Mouse (Mus musculus) embryonic facial prominence, embryonic 15.5 days (tissue): ENCODE results near the gene Ino80e. TPM values are rescaled to one million over a fixed set of nuclear protein-coding genes. Genes with fewer than 3 reads are reported as not detected.

Experiments
- ATAC-seq: fragments of 200-750 bp; cut with Nextera tagmentation; 2 replicates; pipeline ENCODE4 v1.8.0; 2017; ENCODE audit warnings: low read depth, moderate TSS enrichment; ENCODE audit not compliant: insufficient number of reproducible peaks, low FRiP score, low TSS enrichment
- H3K27ac ChIP-seq: fragments of 300-500 bp; sonication (generic); replicated peaks from 2 replicates; pipeline ENCODE4 v1.5.1; 2015; ENCODE audit warnings: mild to moderate bottlenecking, inconsistent platforms
- H3K27me3 ChIP-seq: fragments of 300-500 bp; sonication (generic); 2 replicates; pipeline ENCODE4 v1.6.1; 2015; ENCODE audit warnings: inconsistent platforms
- H3K36me3 ChIP-seq: fragments of 300-500 bp; sonication (generic); 2 replicates; pipeline ENCODE4 v1.6.1; 2015; ENCODE audit warnings: mild to moderate bottlenecking, inconsistent platforms
- H3K4me1 ChIP-seq: fragments of 300-500 bp; sonication (generic); 2 replicates; pipeline ENCODE4 v1.6.1; 2015; ENCODE audit warnings: inconsistent platforms
- H3K4me2 ChIP-seq: fragments of 300-500 bp; sonication (generic); replicated peaks from 2 replicates; pipeline ENCODE4 v1.6.1; 2015; ENCODE audit warnings: mild to moderate bottlenecking, inconsistent platforms
- H3K4me3 ChIP-seq: fragments of 300-500 bp; sonication (generic); replicated peaks from 2 replicates; pipeline ENCODE4 v1.5.1; 2015; ENCODE audit warnings: mild to moderate bottlenecking, inconsistent platforms
- H3K9ac ChIP-seq: fragments of 300-500 bp; sonication (generic); 2 replicates; pipeline ENCODE4 v1.6.1; 2015; ENCODE audit warnings: inconsistent platforms
- H3K9me3 ChIP-seq: fragments of 300-500 bp; sonication (generic); replicated peaks from 2 replicates; pipeline ENCODE4 v1.6.1; 2016; ENCODE audit warnings: inconsistent platforms
- WGBS: fragments of 180-500 bp; shearing (Covaris S2); methylation state at CpG from one replicate; pipeline ENCODE4 v1.1.7; 2015; 5-methylcytosine and 5-hydroxymethylcytosine counted together
- polyA plus RNA-seq: library from polyadenylated mRNA; unstranded; fragments of >200 nt; fragmentation: Nextera tagmentation; extraction: Ambion mirVana; gene quantifications from 2 replicates; pipeline ENCODE4 v1.2.1, GENCODE M21; 2015

Ino80e gene
- polyA plus RNA-seq, 1 experiment from 2014 or later = 92.0 TPM

GRCm38 (mm10) chr7:126853454-126853853, 8.7 kb downstream of the Ino80e start:
- peaks cover 66% of the 10 kb centered on the region for H3K36me3 ChIP-seq
- H3K4me1 ChIP-seq = peaks cover 11% of the 10 kb centered on the region; the same call in 1 of the 2 replicates
- H3K4me2 ChIP-seq = no peak overlapping the region
- peaks cover 15% of the 10 kb centered on the region for H3K27me3 ChIP-seq
- 86% methylated on average over 5 of the region's 5 CpGs for WGBS
- no peak overlapping the region for H3K27ac ChIP-seq
- no peak for ATAC-seq
- H3K9ac ChIP-seq = no peak overlapping the region
- no peaks in the 10 kb centered on the region for H3K9me3 ChIP-seq
- H3K4me3 ChIP-seq = no peak overlapping the region

- peaks cover 24% of the 10 kb centered on the region for H3K4me1 ChIP-seq
- H3K4me3 ChIP-seq = no peak overlapping the region
- peaks cover 46% of the 10 kb centered on the region for H3K36me3 ChIP-seq
- 28% methylated on average over 12 of the region's 12 CpGs for WGBS
- H3K9ac ChIP-seq = no peak overlapping the region
- ATAC-seq = no peak
- H3K9me3 ChIP-seq = no peaks in the 10 kb centered on the region
- peaks cover 27% of the 10 kb centered on the region for H3K27me3 ChIP-seq
- H3K4me2 ChIP-seq = no peak overlapping the region
- H3K27ac ChIP-seq = no peak overlapping the region
These were observed 11.0 kb downstream of the Ino80e start for GRCm38 (mm10) chr7:126851192-126851591.

- no peak overlapping the region for H3K4me2 ChIP-seq
- H3K9ac ChIP-seq = no peak overlapping the region
- H3K4me1 ChIP-seq = peaks cover 24% of the 10 kb centered on the region
- peaks cover 36% of the 10 kb centered on the region for H3K36me3 ChIP-seq
- WGBS = 87% methylated on average over 6 of the region's 6 CpGs
- no peak for ATAC-seq
- H3K27me3 ChIP-seq = peaks cover 27% of the 10 kb centered on the region
- H3K9me3 ChIP-seq = no peaks in the 10 kb centered on the region
- no peak overlapping the region for H3K4me3 ChIP-seq
- no peak overlapping the region for H3K27ac ChIP-seq
These were observed 12.0 kb downstream of the Ino80e start for GRCm38 (mm10) chr7:126850161-126850560.

- H3K36me3 ChIP-seq = peaks cover 22% of the 10 kb centered on the region
- no peak overlapping the region for H3K27ac ChIP-seq
- 0 out of 2 replicates have a peak overlapping the region, but pooled peaks have one; percentile 51 for H3K4me3 ChIP-seq
- WGBS = 18% methylated on average over 10 of the region's 10 CpGs
- H3K9me3 ChIP-seq = no peaks in the 10 kb centered on the region
- H3K4me2 ChIP-seq = peak overlapping the region; percentile 97
- H3K9ac ChIP-seq = no peak overlapping the region
- H3K4me1 ChIP-seq = peaks cover 24% of the 10 kb centered on the region
- no peak for ATAC-seq
- H3K27me3 ChIP-seq = peaks cover 27% of the 10 kb centered on the region
These were observed 13.4 kb downstream of the Ino80e start for GRCm38 (mm10) chr7:126848794-126849193.

DNA sequence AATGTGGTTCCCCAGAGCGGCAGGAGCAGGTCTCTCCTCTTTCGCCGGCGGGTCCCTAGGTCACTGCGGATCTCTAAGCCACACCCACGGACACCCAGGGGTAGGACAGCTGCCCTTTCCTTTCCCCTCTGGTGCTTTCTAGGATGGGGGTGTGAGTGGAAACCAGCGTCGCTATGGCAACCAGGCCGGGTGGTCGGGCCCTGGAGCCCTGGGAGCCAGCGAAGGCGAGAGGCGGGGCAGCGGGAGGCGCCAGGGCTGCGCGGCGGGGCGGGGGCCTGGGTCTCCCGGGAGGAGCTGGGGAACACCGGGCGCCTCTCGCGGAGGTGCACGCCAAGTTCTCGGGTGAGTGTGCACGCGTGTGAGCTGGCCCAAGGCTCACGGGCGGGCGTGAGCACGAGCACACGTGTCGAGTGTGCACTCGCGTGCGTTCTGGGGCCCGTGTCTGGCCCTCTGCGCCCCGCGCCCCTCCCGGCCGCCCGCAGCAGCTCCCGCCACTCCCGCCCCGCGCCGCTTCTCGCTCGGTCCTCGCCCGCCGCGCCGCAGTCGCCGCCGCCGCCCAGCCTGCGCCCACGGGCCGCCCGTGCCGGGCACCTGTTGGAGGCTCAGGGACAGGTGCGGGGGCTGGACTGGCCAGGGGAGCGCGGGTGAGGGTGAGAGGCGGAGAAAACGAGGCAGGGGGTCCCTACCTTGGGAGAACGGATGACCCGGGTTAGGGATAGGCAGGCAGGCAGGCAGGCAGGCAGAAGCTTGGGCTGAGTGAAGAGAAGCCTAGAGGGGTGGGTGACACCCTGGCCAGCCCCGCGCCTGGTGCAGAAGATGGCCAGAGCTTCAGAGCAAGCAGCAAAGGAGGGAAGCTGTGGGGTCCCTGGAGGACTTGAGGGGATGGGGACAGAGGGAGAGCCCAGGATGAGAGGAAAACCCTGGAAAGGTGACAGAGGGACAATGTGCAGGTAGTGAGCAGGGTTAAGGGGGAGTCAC, 14.5 kb downstream of the Ino80e start:
- Histone ChIP-seq H3K4me2 (peak overlapping the region; percentile 97), H3K9me3 (no peaks in the 10 kb centered on the region), H3K27ac (no peak overlapping the region), H3K27me3 (peaks cover 31% of the 10 kb centered on the region), H3K9ac (peak overlapping the region; percentile 34), H3K4me1 (peaks cover 24% of the 10 kb centered on the region), H3K36me3 (peaks cover 11% of the 10 kb centered on the region; the same call in 1 of the 2 replicates), H3K4me3 (peak overlapping the region; percentile 51)
- WGBS = 1% methylated on average over 62 of the region's 74 CpGs
- ATAC-seq = peak; percentile 17; the same call in 1 of the 2 replicates

DNA sequence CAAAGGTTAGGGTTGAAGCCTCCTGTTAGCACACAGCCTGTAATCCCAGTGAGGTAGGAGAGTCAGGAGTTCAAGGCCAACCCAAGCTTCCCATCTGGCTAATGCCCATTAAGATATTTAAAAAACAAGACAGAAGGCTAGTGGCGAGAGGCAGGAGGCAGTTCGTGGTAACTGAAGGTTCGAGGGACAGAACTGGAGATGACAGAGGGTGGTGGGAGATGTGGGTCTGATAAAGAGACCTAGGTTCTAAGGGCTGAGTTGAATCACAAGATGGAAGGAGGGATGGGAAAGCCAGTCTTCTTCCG, 15.1 kb downstream of the Ino80e start, which contains the start of gene Doc2a:
Doc2a (plus strand) TSS at position 301 of the 305 bp plus-strand sequence.
- H3K9ac ChIP-seq = peak within 1 kb of the TSS; percentile 34
- H3K36me3 ChIP-seq = peaks cover 5% of the 10 kb centered on the region; the same call in 1 of the 2 replicates
- no peak within 1 kb of the TSS for H3K27ac ChIP-seq
- H3K4me2 ChIP-seq = peak within 1 kb of the TSS; percentile 97
- peaks cover 24% of the 10 kb centered on the region for H3K4me1 ChIP-seq
- 22% methylated on average over 4 of the region's 4 CpGs for WGBS
- peaks cover 31% of the 10 kb centered on the region for H3K27me3 ChIP-seq
- no peak for ATAC-seq
- H3K4me3 ChIP-seq = peak within 1 kb of the TSS; percentile 51
- H3K9me3 ChIP-seq = no peaks in the 10 kb centered on the region

- no peak for ATAC-seq
- Histone ChIP-seq H3K27me3 (peaks cover 31% of the 10 kb centered on the region), H3K4me2 (no peak overlapping the region), H3K36me3 (no peaks in the 10 kb centered on the region), H3K4me3 (no peak overlapping the region), H3K9me3 (no peaks in the 10 kb centered on the region), H3K4me1 (peaks cover 19% of the 10 kb centered on the region), H3K27ac (no peak overlapping the region), H3K9ac (no peak overlapping the region)
- WGBS = 82% methylated on average over 2 of the region's 2 CpGs
These were observed 16.7 kb downstream of the Ino80e start for GRCm38 (mm10) chr7:126845516-126845915.

- Histone ChIP-seq H3K27ac (no peak overlapping the region), H3K4me2 (no peak overlapping the region), H3K9me3 (no peaks in the 10 kb centered on the region), H3K36me3 (no peaks in the 10 kb centered on the region), H3K9ac (no peak overlapping the region), H3K4me1 (peaks cover 12% of the 10 kb centered on the region), H3K4me3 (no peak overlapping the region), H3K27me3 (peaks cover 14% of the 10 kb centered on the region)
- ATAC-seq = no peak
- 78% methylated on average over 9 of the region's 9 CpGs for WGBS
These were observed 18.9 kb downstream of the Ino80e start for GRCm38 (mm10) chr7:126843276-126843675.

- H3K9me3 ChIP-seq = no peaks in the 10 kb centered on the region
- ATAC-seq = no peak
- H3K36me3 ChIP-seq = no peaks in the 10 kb centered on the region
- H3K4me1 ChIP-seq = peaks cover 5% of the 10 kb centered on the region; the same call in 1 of the 2 replicates
- no peak overlapping the region for H3K27ac ChIP-seq
- peaks cover 5% of the 10 kb centered on the region; the same call in 1 of the 2 replicates for H3K27me3 ChIP-seq
- H3K9ac ChIP-seq = no peak overlapping the region
- no peak overlapping the region for H3K4me2 ChIP-seq
- WGBS = 93% methylated on average over 1 of the region's 1 CpGs
- no peak overlapping the region for H3K4me3 ChIP-seq
These were observed 28.9 kb downstream of the Ino80e start for GRCm38 (mm10) chr7:126833294-126833693.

DNA sequence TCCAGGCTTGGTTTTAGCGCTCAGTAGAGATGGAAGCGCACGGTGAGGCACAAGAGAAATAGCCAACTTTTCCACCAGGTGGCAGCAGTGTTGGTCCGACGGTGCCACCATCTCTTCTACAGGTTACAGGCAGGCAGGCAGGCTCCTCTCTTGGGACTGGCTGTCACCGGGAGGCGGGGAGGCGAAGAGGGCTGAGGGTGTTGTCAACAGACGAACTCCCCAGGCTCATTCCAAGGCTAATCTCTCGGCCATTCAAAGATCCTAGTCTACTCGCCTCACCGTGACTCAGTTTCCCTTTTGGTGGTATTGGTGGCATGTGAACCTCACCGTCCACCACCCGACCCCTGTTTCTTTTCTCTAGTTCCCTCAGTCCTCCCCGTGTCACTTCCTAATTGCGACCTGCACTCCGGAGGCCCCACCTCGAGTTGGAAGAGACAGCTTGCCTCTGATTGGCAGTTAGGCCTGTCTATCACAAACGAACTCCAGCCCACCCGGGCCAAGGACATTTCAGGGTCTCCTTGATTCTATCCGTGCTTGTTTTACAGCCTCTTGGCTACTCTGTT, 30.1 kb downstream of the Ino80e start:
- H3K27ac ChIP-seq = no peak overlapping the region
- WGBS = 1% methylated on average over 21 of the region's 21 CpGs
- no peak overlapping the region for H3K9ac ChIP-seq
- H3K4me1 ChIP-seq = peaks cover 5% of the 10 kb centered on the region; the same call in 1 of the 2 replicates
- H3K27me3 ChIP-seq = peaks cover 5% of the 10 kb centered on the region; the same call in 1 of the 2 replicates
- H3K36me3 ChIP-seq = no peaks in the 10 kb centered on the region
- peak overlapping the region; percentile 40 for H3K4me2 ChIP-seq
- peak; percentile 68 for ATAC-seq
- peak overlapping the region; percentile 24 for H3K4me3 ChIP-seq
- H3K9me3 ChIP-seq = no peaks in the 10 kb centered on the region

DNA sequence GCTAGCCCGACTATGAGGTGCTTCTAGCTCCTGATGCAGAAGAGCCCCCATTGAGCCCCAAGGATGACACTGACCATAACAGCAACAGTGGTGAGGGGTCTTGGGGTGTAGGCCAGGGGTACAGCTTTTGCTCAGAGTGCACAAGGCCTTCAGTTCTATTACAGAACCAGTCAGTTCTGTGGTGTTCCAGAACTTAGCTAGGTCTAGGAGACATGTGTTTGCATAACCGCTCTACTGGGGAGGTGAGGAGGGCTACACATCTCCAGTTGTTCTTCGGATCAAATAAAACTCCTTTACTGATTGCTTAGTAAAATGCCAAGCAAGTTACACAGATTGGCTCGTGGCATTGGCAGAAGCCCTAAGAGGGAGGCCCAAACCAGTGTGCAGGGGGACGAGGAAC, 30.6 kb downstream of the Ino80e start, which contains the start of gene 4930451I11Rik:
4930451I11Rik (minus strand) TSS at position 101 of the 400 bp plus-strand sequence.
- Histone ChIP-seq H3K4me1 (peaks cover 5% of the 10 kb centered on the region; the same call in 1 of the 2 replicates), H3K27me3 (peaks cover 5% of the 10 kb centered on the region; the same call in 1 of the 2 replicates), H3K36me3 (no peaks in the 10 kb centered on the region), H3K4me3 (peak within 1 kb of the TSS; percentile 24), H3K4me2 (peak within 1 kb of the TSS; percentile 40), H3K9ac (no peak within 1 kb of the TSS), H3K27ac (no peak within 1 kb of the TSS), H3K9me3 (no peaks in the 10 kb centered on the region)
- WGBS = 55% methylated on average over 5 of the region's 5 CpGs
- no peak for ATAC-seq
